Mouse (Mus musculus) megakaryocyte progenitor cell, adult 5-6 weeks (primary cell): Measurements from ENCODE around the gene Slc12a7. TPM values are rescaled to one million over a fixed set of nuclear protein-coding genes. Genes with fewer than 3 reads are reported as not detected.
A peak's percentile ranks its signal among the peaks of the same experiment; 100 is the strongest.
"Not testable (repeated sequence)": the region's sequence is repeated elsewhere in the genome, so short reads cannot be mapped to it uniquely, and the experiment has no call there.

Experiments used
- ATAC-seq: replicated peaks from 2 replicates; pipeline ENCODE4 v1.8.0; 2016; ENCODE audit warnings: mild to moderate bottlenecking, moderate TSS enrichment, inconsistent platforms; ENCODE audit not compliant: poor library complexity
- total RNA-seq, 2 experiments: library from RNA; stranded (forward) in 1 of 2; stranded (reverse) in 1 of 2; fragments of 157-497, 149-512 nt in 1 of 2; fragments of 200-1000 nt in 1 of 2; gene quantifications; 2 replicates each; pipeline versions ENCODE4 v1.2.3 to v1.2.4; 2015 to 2017

The Slc12a7 gene
- total RNA-seq (2015) (4.3 and 7.5 TPM in 2 replicates), total RNA-seq (2017) (3.4 and 3.6 TPM in 2 replicates)

- peak; percentile 27; the same call in 1 of the 2 replicates for ATAC-seq
Measured at GRCm38 (mm10) chr13:73732742-73733700, at the start of gene Slc12a7. Slc12a7 (plus strand) TSS chr13:73733094.

- ATAC-seq: peak; percentile 93
Measured at GRCm38 (mm10) chr13:73683682-73684081, 49.2 kb upstream of the Slc12a7 start.

GRCm38 (mm10) chr13:73684412-73684811 lies 48.5 kb upstream of the Slc12a7 start:
- ATAC-seq: no peak

DNA sequence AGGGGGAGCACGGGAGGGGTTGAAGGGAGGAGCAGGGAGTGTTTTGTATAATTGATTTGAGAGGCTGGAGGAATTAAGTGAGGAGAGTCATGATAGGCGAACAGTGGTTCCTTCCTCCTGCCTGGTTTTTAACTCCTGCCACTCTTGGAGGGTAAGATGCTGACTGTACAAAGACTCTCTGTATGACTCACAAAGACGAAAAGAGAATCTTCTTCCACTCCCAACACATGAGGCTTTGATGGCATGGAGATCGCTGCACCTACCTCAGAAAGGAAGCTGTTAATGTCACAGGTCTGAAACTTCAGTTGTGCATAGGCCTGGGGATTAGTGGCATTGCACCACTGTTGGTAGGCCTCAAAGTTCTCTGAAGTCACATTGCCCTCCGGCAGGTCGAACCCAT lies 47.4 kb upstream of the Slc12a7 start:
- no peak for ATAC-seq

GRCm38 (mm10) chr13:73687601-73688000 lies 45.3 kb upstream of the Slc12a7 start:
- no peak for ATAC-seq

DNA sequence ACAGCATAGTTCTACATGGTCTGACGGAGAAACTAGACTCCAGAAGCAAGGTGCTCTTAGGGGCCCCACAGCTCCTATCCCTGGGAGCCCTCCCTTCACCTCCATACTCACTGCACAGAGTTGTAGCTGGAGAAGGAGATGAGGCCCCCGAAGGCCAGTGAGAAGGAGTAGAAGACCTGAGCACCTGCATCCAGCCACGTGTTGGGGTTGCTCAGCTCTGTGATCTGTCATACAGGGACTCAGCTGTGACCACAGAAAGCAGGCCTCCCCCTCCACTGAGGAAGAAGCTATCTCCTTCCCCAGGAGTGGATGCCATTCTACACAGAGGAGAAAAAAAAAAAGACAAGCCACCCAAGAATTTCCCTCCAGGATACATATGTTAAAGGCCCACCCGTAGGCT lies 44.0 kb upstream of the Slc12a7 start:
- no peak for ATAC-seq

DNA sequence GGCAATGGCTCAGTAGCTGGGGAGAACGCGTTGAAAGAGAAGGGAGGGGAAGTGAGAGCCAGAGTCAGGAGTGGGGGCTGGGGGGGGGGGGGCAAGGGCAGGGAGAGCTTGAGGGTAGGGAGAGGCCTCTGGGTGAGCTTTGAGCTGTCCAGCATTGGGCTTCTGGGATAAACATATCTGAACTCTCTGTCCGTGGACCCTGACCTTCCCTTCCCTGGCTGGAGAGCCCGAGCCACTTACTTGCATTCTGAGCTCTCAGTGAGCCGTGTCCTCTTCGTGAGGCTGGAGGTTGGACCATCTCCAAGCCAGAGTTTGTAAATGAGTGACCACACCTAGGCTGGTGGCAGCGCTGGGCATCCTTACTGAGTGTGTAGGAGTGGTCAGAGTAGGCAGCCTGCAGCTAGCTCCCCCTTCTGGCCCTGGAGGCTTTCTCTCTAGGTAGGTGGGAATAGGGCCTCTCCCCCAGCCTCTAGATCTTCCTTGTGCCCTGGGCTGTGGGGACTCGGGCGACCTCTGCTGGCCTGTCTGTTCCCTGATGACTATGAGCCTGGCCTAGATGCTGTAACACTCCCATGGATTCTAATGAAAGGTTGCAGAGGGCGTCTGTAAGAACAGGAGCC lies 40.5 kb upstream of the Slc12a7 start:
- ATAC-seq: peak; percentile 88

- ATAC-seq: peak; percentile 48
Measured at GRCm38 (mm10) chr13:73693333-73693732, 39.6 kb upstream of the Slc12a7 start.

- peak; percentile 35; the same call in 1 of the 2 replicates for ATAC-seq
Measured at GRCm38 (mm10) chr13:73694972-73695371, 37.9 kb upstream of the Slc12a7 start.

GRCm38 (mm10) chr13:73696529-73696928 lies 36.4 kb upstream of the Slc12a7 start:
- no peak for ATAC-seq

GRCm38 (mm10) chr13:73699714-73700113 lies 33.2 kb upstream of the Slc12a7 start:
- ATAC-seq: no peak

- peak; percentile 43 for ATAC-seq
Measured at GRCm38 (mm10) chr13:73700554-73700953, 32.3 kb upstream of the Slc12a7 start.

DNA sequence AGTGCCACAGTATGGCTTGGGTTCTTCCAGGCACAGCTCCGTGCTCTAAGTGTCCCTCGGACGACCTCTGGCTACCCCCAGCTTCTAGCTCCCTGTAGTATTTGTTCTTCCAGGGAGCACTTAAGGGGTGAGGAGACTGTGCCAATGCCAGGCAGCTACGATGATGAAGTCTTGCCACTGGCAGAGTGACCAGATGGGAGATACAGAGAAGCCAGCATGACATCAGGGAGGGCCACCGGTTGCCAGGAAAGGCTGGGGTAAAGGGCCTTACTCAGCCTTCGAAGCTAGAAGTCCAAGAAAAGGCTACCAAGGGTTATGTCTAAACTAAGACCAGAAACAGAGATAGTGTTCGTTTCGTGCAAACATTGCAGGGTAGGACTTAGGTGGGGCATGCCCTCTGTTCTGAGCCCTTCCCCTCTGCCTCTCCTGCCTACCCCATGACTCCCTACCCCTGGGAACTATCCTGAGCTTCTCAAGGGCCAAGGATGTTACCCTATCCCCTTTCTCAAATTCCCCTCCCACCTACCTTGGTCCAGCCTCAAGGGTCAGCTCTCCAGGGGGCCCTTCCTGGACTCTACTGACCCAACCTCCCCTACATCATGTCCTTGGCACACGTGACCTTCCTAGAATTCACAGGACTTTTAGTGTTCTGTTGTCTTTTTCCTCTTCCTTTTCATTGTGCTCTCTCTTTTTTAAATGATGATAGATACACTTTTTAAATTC lies 31.6 kb upstream of the Slc12a7 start:
- ATAC-seq: no peak

DNA sequence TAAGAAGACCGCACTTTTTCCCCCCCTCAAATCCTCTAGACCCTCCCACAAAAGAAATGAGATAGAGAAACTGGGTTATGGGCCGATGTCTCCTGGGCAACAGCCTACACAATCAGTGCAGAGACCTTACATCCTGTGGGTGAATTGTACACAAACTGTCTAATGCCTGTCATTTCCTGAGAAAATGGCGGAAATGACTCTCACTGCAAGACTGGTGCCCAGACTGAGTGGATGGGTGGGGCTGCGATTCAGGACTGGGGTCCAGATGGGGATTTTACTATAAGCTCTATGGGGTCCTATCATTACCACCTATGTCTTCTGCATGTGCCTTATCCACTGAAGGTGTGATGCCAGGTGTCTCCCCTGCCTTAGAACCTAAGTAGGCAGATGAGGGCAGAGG lies 30.1 kb upstream of the Slc12a7 start:
- peak; percentile 22; the same call in 1 of the 2 replicates for ATAC-seq

GRCm38 (mm10) chr13:73703486-73703885 lies 29.4 kb upstream of the Slc12a7 start:
- ATAC-seq: not testable (repeated sequence)

DNA sequence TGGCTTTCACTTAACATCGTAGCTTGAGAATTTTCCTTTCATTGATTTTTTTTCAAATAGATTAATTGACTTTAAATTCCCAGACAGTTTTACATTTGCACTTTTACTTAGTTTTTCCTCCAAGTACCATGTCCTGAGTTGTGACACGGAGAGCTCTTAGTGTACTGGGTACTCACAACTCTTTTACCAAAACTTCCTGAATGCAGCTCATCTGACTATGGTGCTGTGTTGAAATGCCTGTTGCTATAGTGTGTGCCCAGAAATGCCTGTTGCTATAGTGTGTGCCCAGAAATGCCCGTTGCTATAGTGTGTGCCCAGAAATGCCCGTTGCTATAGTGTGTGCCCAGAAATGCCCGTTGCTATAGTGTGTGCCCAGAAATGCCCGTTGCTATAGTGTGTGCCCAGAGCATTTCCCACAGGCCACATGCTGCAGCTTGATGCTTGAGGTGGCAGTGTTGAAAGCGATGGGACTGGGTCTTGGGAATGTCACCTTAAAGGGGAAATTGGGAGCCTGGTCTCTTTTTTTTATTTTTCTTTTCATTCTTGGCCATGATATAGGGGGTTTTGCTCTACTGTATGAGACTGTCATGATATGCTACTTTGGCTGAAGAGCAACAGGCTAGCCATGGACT lies 28.1 kb upstream of the Slc12a7 start, which contains the start of gene Slc6a19:
Slc6a19 (minus strand) TSS at position 172 of the 632 bp plus-strand sequence.
- no peak for ATAC-seq

- no peak for ATAC-seq
Measured at GRCm38 (mm10) chr13:73709491-73709890, 23.4 kb upstream of the Slc12a7 start.

DNA sequence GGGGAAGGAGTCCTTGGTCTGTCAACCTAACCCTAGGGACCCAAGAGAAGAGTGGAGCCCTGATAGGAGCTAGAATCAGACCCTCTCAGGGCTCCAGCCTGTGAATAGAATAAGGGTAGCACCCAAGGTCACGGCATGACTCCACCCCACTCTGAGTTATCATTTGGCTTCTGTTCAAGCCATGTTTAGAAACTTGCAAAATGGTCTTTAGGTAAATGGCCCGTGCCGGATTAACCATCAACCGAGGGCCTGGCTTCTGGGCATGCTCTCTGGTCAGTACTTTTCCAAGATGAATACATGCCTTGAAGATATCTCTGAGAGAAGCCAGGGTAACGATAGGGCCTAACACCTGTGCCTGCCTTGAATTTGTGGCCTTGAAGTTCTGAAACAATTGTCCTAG lies 21.7 kb upstream of the Slc12a7 start:
- no peak for ATAC-seq

DNA sequence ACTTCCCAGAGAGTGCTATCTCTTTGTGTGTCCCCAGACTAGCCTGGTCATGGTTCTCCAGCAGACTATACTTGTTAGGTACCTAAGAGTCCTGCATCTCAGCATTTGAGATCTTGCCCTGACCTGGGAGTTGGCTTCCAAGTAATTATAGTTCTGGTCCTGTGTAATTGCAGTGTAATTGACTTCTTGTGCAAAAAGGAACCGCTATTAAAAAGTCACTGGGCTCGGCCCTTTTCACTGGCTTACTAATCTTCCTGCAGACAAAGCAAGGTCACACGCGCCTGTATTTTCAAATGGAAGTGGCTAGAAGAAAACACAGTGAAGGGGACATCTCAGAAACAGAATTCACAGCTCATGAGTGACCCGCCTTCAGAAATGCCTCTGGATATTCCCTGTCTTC lies 21.1 kb upstream of the Slc12a7 start:
- ATAC-seq: no peak

- no peak for ATAC-seq
Measured at GRCm38 (mm10) chr13:73712228-73712627, 20.7 kb upstream of the Slc12a7 start.

- no peak for ATAC-seq
Measured at GRCm38 (mm10) chr13:73713204-73713603, 19.7 kb upstream of the Slc12a7 start.
